Mouse (Mus musculus) CD4-positive, CD25-positive, alpha-beta regulatory T cell, adult 9 weeks (primary cell): ENCODE measurements around the gene Sox10. TPM values are rescaled to one million over a fixed set of nuclear protein-coding genes. Genes with fewer than 3 reads are reported as not detected.

Source experiments
- polyA plus RNA-seq: library from polyadenylated mRNA; unstranded; fragments of 100-300 nt; shearing (Covaris generic); gene quantifications from one replicate; pipeline ENCODE4 v1.2.1, GENCODE M21; 2017

The Sox10 gene
- not detected for polyA plus RNA-seq

DNA sequence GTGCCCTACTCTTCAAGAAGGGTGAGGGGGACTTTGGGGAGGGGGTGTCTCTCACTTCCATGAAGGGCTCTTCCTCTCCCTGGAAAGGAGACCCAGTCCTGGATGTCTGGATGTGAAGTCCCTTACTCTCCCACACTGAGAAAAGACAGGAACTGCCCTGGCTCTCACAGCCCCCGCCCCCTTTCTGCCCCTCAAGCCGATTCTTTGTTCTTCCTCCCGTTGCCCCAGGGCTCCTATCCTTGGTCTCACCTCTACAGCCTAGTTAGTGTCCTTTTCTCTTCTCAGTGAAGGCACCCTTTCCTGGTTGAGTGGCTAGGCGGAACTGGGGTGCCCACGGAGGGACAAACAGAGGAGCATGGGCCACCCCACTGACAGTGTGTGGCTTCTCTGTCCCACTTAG, at the start of gene Sox10:
TSS of gene Sox10 (minus strand) at position 101 of the 400 bp plus-strand sequence.

DNA sequence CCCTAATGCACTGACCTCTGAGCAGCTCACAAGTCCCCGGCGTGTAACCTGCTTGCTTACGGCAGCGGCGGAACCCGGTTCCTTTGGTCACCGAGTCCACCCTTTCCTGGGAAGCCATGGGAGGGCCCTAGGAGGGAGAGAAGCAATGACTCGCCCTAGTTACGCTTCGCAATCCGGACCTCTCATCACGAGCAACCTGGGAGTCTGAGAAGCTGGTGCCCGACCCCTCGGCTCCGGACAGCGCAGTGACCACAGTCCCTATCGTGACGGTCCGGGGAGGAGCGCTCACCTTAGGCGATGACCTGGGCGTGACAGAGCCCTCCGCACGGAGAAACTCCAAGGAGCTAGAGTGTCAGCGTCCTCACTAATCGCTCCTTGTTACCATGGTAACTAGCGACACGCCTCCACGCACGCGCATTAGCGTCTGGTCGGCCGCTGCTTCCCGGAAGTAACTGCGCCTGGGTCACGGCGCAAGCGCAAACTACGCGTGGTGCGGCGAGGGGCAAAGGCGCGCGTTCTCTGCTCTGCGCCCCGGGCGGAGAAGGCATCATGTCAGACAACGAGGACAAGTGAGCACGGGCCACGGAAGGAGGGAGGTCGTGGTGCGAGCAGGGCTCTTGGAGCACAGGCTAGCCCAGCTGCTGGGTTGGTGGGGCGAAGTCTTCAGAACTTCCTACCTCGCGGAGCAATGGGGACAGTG, 24.0 kb downstream of the Sox10 start, which contains the start of the genes Polr2f and 1700088E04Rik:
TSS of gene Polr2f (plus strand) at position 144 of the 700 bp plus-strand sequence.
TSS of gene 1700088E04Rik (minus strand) at position 388 of the 700 bp plus-strand sequence.

DNA sequence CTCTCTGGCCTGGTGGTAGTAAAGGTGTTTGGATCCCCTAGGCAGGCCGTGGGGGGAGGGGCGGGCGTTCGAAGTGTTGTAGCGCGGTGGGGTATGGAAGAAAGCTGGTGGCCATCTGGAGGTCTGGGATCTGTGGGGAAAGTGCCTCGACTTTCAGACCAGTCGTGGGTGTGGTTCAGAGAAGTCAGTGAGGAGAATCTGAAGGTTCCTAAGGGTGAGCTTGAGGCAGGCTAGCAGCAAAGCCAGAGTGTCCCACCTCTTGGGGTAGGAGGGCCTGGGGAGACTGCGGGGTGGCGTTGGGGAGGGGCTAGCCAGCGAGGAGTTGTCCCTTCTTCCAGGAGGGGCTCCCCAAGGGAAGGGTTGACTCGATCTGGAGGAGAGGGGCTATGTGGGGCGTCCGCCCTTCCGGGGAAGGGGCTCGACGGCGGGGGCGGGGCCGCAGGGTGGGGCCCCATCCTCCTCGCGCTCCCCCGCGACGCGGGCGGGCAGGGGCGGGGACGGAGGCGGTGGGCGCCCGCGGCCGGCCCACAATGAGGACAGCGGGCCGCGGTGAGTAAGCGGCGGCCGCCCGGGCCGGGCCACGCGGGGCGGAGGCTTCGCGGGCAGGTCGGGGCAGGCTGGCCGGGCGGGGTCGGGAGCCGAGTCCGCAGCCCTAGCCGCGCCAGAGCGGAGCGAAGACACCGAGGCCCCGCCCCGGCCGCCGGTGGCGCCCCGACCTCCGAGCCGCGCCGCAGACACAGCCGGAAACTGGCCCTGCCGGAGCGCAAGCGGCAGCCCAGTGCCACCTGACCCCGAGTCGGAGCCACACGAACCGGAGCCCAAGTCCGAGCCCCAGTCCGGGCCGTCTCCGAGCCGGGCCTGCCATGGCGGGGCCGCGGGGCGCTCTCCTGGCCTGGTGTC, 56.4 kb downstream of the Sox10 start, which contains the start of gene Micall1:
TSS of gene Micall1 (plus strand) at position 478 of the 900 bp plus-strand sequence.

Other genes with a start within 250 kb of the Sox10 start
- 462 TPM for gene Lgals1, start 238.5 kb downstream of the Sox10 start, polyA plus RNA-seq
- gene Nol12, start 230.3 kb downstream of the Sox10 start, polyA plus RNA-seq = 61.0 TPM
- gene Triobp, start 217.5 kb downstream of the Sox10 start, polyA plus RNA-seq = 48.6 TPM
- 31.2 TPM for gene H1f0, start 136.8 kb downstream of the Sox10 start, polyA plus RNA-seq
- not detected for gene Galr3, start 123.4 kb downstream of the Sox10 start, polyA plus RNA-seq
- 5.8 TPM for gene Ankrd54, start 102.3 kb downstream of the Sox10 start, polyA plus RNA-seq
- 191 TPM for gene Eif3l, start 90.1 kb downstream of the Sox10 start, polyA plus RNA-seq
- gene Micall1, start 56.3 kb downstream of the Sox10 start, polyA plus RNA-seq = 13.6 TPM
- 220 TPM for gene Polr2f, start 24.2 kb downstream of the Sox10 start, polyA plus RNA-seq
- 2.2 TPM for gene 1700088E04Rik, start 24.0 kb downstream of the Sox10 start, polyA plus RNA-seq
- 42.8 TPM for gene Pick1, start 63.9 kb upstream of the Sox10 start, polyA plus RNA-seq
- gene Gm49486, start 64.2 kb upstream of the Sox10 start, polyA plus RNA-seq = 0.14 TPM
- gene Slc16a8, start 89.5 kb upstream of the Sox10 start, polyA plus RNA-seq = not detected
- not detected for gene Baiap2l2, start 120.3 kb upstream of the Sox10 start, polyA plus RNA-seq
- gene Pla2g6, start 163.2 kb upstream of the Sox10 start, polyA plus RNA-seq = 17.6 TPM
- 0.92 TPM for gene Maff, start 181.4 kb upstream of the Sox10 start, polyA plus RNA-seq
- 26.8 TPM for gene Tmem184b, start 238.3 kb upstream of the Sox10 start, polyA plus RNA-seq